Mouse (Mus musculus): ENCODE measurements around the gene Tspan31. TPM values are rescaled to one million over a fixed set of nuclear protein-coding genes. Genes with fewer than 3 reads are reported as not detected.

Gene Tspan31
- polyA plus RNA-seq, 1 experiment from 2014 or later, result 224 TPM

GRCm38 (mm10) chr10:127079665-127080391, 9.8 kb upstream of the Tspan31 start:
- peaks cover 21% of the 10 kb centered on the region; the same call in 1 of the 2 replicates for H3K27me3 ChIP-seq (ENCODE audit: insufficient read depth, low read length)
- ATAC-seq (peak; percentile 14; the same call in 1 of the 2 replicates), DNase-seq (no peak)
- no peak for TF ChIP-seq EP300 (IDR thresholded peaks at IDR 0.05; ENCODE audit: low read depth)
- TF ChIP-seq CTCF (IDR thresholded peaks at IDR 0.05; ENCODE audit: low read depth), result no peak
- H3K9ac ChIP-seq (replicated peaks), result no peak overlapping the region
- no peaks in the 10 kb centered on the region for H3K9me3 ChIP-seq (ENCODE audit: low read length)
- H3K4me1 ChIP-seq (ENCODE audit: insufficient read depth), result peaks cover 37% of the 10 kb centered on the region
- H3K4me2 ChIP-seq (ENCODE audit: low read depth, low read length), result peak overlapping the region; percentile 69
- H3K27ac ChIP-seq (ENCODE audit: low read depth), result no peak overlapping the region
- peak overlapping the region; percentile 36 for H3K4me3 ChIP-seq (ENCODE audit: low read depth, low read length)
- H3K36me3 ChIP-seq (replicated peaks; ENCODE audit: insufficient read depth, low read length), result no peaks in the 10 kb centered on the region
- WGBS (ENCODE audit: insufficient replicate concordance), result 59% methylated on average over 62 of the region's 70 CpGs

GRCm38 (mm10) chr10:127078677-127079575, 8.9 kb upstream of the Tspan31 start:
- Histone ChIP-seq H3K4me2 (ENCODE audit: low read depth, low read length) (peak overlapping the region; percentile 69), H3K9ac (replicated peaks) (no peak overlapping the region), H3K4me3 (ENCODE audit: low read depth, low read length) (peak overlapping the region; percentile 36), H3K9me3 (ENCODE audit: low read length) (no peaks in the 10 kb centered on the region), H3K36me3 (replicated peaks; ENCODE audit: insufficient read depth, low read length) (no peaks in the 10 kb centered on the region), H3K4me1 (ENCODE audit: insufficient read depth) (peaks cover 37% of the 10 kb centered on the region), H3K27me3 (ENCODE audit: insufficient read depth, low read length) (peaks cover 21% of the 10 kb centered on the region; the same call in 1 of the 2 replicates), H3K27ac (ENCODE audit: low read depth) (no peak overlapping the region)
- TF ChIP-seq CTCF (IDR thresholded peaks at IDR 0.05; ENCODE audit: low read depth), result no peak
- TF ChIP-seq EP300 (IDR thresholded peaks at IDR 0.05; ENCODE audit: low read depth), result no peak
- no peak for DNase-seq
- ATAC-seq, result no peak
- 28% methylated on average over 43 of the region's 49 CpGs for WGBS (ENCODE audit: insufficient replicate concordance)

DNA sequence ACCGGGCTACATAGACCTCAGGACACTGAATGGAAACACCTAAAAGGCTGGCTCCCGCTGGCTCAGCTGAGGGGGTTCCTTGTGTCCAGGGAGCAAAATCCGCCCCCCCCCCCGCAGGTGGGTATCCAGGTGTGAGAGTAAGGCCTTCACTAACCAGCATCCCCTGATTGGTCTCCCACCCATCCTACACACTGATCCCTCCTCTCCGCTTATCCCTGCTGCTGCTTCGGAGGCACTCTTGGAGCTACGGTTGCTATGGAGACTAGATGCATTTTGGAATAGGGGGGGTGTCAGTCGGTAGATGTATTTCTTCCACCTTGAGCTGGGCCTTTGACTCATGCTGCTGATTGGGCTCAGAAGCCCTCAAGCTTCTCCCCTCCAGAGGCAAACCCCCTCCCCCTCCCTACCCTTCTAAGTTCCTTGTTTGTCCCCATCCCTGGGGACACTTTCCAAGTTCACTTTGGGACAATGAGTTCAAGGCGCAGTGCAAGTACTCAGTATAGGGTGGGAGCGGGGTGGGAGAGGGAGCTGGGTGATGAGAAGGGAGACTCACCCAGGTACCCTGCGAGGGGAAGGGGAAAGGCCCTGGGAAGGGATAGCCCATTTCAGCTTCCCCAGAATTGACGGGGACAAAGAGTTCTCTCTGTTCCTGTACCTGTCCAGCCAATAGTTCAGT, 8.1 kb upstream of the Tspan31 start:
- WGBS (ENCODE audit: insufficient replicate concordance), result 43% methylated on average over 12 of the region's 12 CpGs
- Histone ChIP-seq H3K9ac (replicated peaks) (no peak overlapping the region), H3K36me3 (replicated peaks; ENCODE audit: insufficient read depth, low read length) (no peaks in the 10 kb centered on the region), H3K27me3 (ENCODE audit: insufficient read depth, low read length) (peaks cover 21% of the 10 kb centered on the region; the same call in 1 of the 2 replicates), H3K4me2 (ENCODE audit: low read depth, low read length) (peak overlapping the region; percentile 69), H3K27ac (ENCODE audit: low read depth) (no peak overlapping the region), H3K4me1 (ENCODE audit: insufficient read depth) (peaks cover 37% of the 10 kb centered on the region), H3K9me3 (ENCODE audit: low read length) (no peaks in the 10 kb centered on the region), H3K4me3 (ENCODE audit: low read depth, low read length) (peak overlapping the region; percentile 36; the same call in 1 of the 2 replicates)
- no peak for ATAC-seq
- no peak for DNase-seq
- TF ChIP-seq EP300 (IDR thresholded peaks at IDR 0.05; ENCODE audit: low read depth) (no peak), CTCF (IDR thresholded peaks at IDR 0.05; ENCODE audit: low read depth) (no peak)

DNA sequence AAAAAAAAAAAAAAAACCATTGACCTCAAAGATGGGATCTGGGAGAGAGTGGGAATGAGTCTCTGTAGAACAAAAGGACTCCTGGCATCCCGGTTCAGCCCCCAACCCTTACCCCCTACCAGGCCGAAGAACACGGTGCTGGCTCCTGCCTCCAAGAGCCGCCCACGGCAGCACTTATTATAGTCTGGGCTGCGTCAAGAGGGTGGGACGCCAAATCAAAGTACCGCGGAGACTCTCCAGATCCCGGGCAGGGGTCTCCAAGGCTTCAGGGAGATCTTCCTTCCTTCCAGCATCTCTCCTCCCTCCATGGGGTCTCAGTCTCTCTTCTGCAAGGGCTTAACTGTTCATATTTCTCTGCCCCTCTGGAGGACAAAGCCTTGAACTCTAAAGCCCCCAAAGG, 7.5 kb upstream of the Tspan31 start:
- H3K27me3 ChIP-seq (ENCODE audit: insufficient read depth, low read length), result peaks cover 21% of the 10 kb centered on the region; the same call in 1 of the 2 replicates
- no peak overlapping the region; the same call in 1 of the 2 replicates for H3K9ac ChIP-seq (replicated peaks)
- no peaks in the 10 kb centered on the region for H3K36me3 ChIP-seq (replicated peaks; ENCODE audit: insufficient read depth, low read length)
- no peak for TF ChIP-seq EP300 (IDR thresholded peaks at IDR 0.05; ENCODE audit: low read depth)
- TF ChIP-seq CTCF (IDR thresholded peaks at IDR 0.05; ENCODE audit: low read depth), result no peak
- H3K4me2 ChIP-seq (ENCODE audit: low read depth, low read length), result no peak overlapping the region
- H3K4me3 ChIP-seq (ENCODE audit: low read depth, low read length), result no peak overlapping the region
- peaks cover 33% of the 10 kb centered on the region for H3K4me1 ChIP-seq (ENCODE audit: insufficient read depth)
- no peak for ATAC-seq
- WGBS (ENCODE audit: insufficient replicate concordance), result 68% methylated on average over 10 of the region's 10 CpGs
- no peak for DNase-seq
- H3K27ac ChIP-seq (ENCODE audit: low read depth), result no peak overlapping the region
- H3K9me3 ChIP-seq (ENCODE audit: low read length), result no peaks in the 10 kb centered on the region

DNA sequence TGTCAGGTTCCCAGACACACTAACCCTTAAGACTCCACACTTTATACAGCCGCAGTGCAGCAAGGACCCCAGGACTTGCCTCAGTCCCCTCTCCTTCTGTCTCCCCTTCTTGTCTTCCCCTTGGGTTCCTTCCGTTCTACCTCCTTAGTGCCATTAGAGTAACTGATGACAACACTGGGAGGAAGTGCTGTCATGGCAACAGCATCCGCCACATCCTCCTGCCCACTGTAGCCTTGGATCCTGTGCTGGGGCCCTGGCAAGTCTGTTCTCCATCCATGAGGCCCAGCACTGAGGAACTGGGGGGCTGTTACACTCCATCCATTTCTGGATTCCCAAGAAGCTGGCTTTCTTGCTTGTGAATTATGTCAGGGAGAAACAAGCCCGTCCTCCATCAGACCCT, 6.0 kb upstream of the Tspan31 start:
- peaks cover 31% of the 10 kb centered on the region for H3K4me1 ChIP-seq (ENCODE audit: insufficient read depth)
- no peak overlapping the region for H3K9ac ChIP-seq (replicated peaks)
- no peaks in the 10 kb centered on the region for H3K9me3 ChIP-seq (ENCODE audit: low read length)
- 16% methylated on average over 4 of the region's 4 CpGs for WGBS (ENCODE audit: insufficient replicate concordance)
- ATAC-seq (peak; percentile 18; the same call in 1 of the 2 replicates), DNase-seq (peak; percentile 40)
- H3K4me3 ChIP-seq (ENCODE audit: low read depth, low read length), result peak overlapping the region; percentile 34; the same call in 1 of the 2 replicates
- H3K4me2 ChIP-seq (ENCODE audit: low read depth, low read length), result peak overlapping the region; percentile 65
- no peak overlapping the region for H3K27ac ChIP-seq (ENCODE audit: low read depth)
- H3K36me3 ChIP-seq (replicated peaks; ENCODE audit: insufficient read depth, low read length), result no peaks in the 10 kb centered on the region
- H3K27me3 ChIP-seq (ENCODE audit: insufficient read depth, low read length), result peaks cover 21% of the 10 kb centered on the region; the same call in 1 of the 2 replicates
- no peak for TF ChIP-seq EP300 (IDR thresholded peaks at IDR 0.05; ENCODE audit: low read depth)
- TF ChIP-seq CTCF (IDR thresholded peaks at IDR 0.05; ENCODE audit: low read depth), result no peak

All from liver, postnatal 0 days (tissue).